16 mouse cellular contexts compared by ENCODE assay signal in genomic region chr1:187077352-187077751, GRCm38 (mm10).
A peak's percentile ranks its signal among the peaks of the same experiment; 100 is the strongest.
DNase-seq lines count a peak whose midpoint lies in the region; ATAC-seq and TF ChIP-seq lines count a peak whose summit lies in the region.
"Had no signal": no experiment of that assay in that cellular context is flagged by ENCODE, and none has a peak within 500 bp of the region (broad histone marks: within the 10 kb centered on the region; RNA-seq: fewer than 3 reads in every experiment).

No protein-coding gene starts in this region.

- H3K27me3 ChIP-seq in forebrain, embryonic 12.5 days, result no peaks in the 10 kb centered on the region
- no peaks in the 10 kb centered on the region for H3K27me3 ChIP-seq in forebrain, embryonic 15.5 days
- no peaks in the 10 kb centered on the region for H3K27me3 ChIP-seq in midbrain, postnatal 0 days (ENCODE audit: insufficient read depth, low read length)
- H3K27me3 ChIP-seq: kidney, embryonic 15.5 days; liver, embryonic 12.5 days had no signal

- peak overlapping the region; percentile 10; the same call in 1 of the 2 replicates for H3K4me2 ChIP-seq in forebrain, embryonic 12.5 days
- no peak overlapping the region for H3K4me2 ChIP-seq in forebrain, embryonic 15.5 days (replicated peaks)
- no peak overlapping the region for H3K4me2 ChIP-seq in midbrain, postnatal 0 days (ENCODE audit: low read depth, low read length, poor library complexity, severe bottlenecking)
- H3K4me2 ChIP-seq: kidney, embryonic 15.5 days; liver, embryonic 12.5 days had no signal

- peak; percentile 61 for DNase-seq in heart, adult 11 months
- no peak for DNase-seq in heart, postnatal 36 days
- peak; percentile 72 for DNase-seq in midbrain, postnatal 0 days (ENCODE audit: low spot score)
- DNase-seq in adrenal gland, postnatal 25 days, result no peak
- no peak for DNase-seq in left cerebral cortex, adult 9 months (ENCODE audit: low spot score in 2 of 2)
- no peak for DNase-seq in right cerebral cortex, postnatal 10 days (ENCODE audit: low spot score in 2 of 2)
- DNase-seq: cerebellum, adult 18-20 months; gastrocnemius, postnatal 10 days; thymus, postnatal 25 days had no signal

- H3K4me3 ChIP-seq in forebrain, embryonic 12.5 days (replicated peaks), result no peak overlapping the region
- no peak overlapping the region for H3K4me3 ChIP-seq in forebrain, embryonic 15.5 days
- H3K4me3 ChIP-seq in midbrain, postnatal 0 days (ENCODE audit: low read depth, low read length), result no peak overlapping the region
- H3K4me3 ChIP-seq: kidney, embryonic 15.5 days; limb, embryonic 10.5 days; liver, embryonic 12.5 days had no signal

- peaks cover 10% of the 10 kb centered on the region for H3K4me1 ChIP-seq in forebrain, embryonic 12.5 days
- peaks cover 12% of the 10 kb centered on the region for H3K4me1 ChIP-seq in forebrain, embryonic 15.5 days
- no peaks in the 10 kb centered on the region for H3K4me1 ChIP-seq in midbrain, postnatal 0 days (ENCODE audit: insufficient read depth, low read length)
- H3K4me1 ChIP-seq: kidney, embryonic 15.5 days; liver, embryonic 12.5 days had no signal

- no peak for TF ChIP-seq CTCF in midbrain, postnatal 0 days (IDR thresholded peaks at IDR 0.05)

- peak overlapping the region; percentile 75 for H3K27ac ChIP-seq in forebrain, embryonic 12.5 days
- H3K27ac ChIP-seq in forebrain, embryonic 15.5 days (replicated peaks), result no peak overlapping the region
- no peak overlapping the region for H3K27ac ChIP-seq in midbrain, postnatal 0 days (ENCODE audit: low read depth, low read length)
- H3K27ac ChIP-seq: kidney, embryonic 15.5 days; limb, embryonic 10.5 days; liver, embryonic 12.5 days had no signal

- peaks cover 5% of the 10 kb centered on the region; the same call in 1 of the 2 replicates for H3K9me3 ChIP-seq in forebrain, embryonic 12.5 days
- H3K9me3 ChIP-seq in forebrain, embryonic 15.5 days, result no peaks in the 10 kb centered on the region
- H3K9me3 ChIP-seq in midbrain, postnatal 0 days (ENCODE audit: low read length), result no peaks in the 10 kb centered on the region
- H3K9me3 ChIP-seq: kidney, embryonic 15.5 days; limb, embryonic 10.5 days; liver, embryonic 12.5 days had no signal

- ATAC-seq in forebrain, embryonic 12.5 days (ENCODE audit: low FRiP score), result peak; percentile 81
- ATAC-seq in forebrain, embryonic 15.5 days (replicated peaks), result 0 out of 2 replicates have a peak, but pooled peaks have one; percentile 16
- ATAC-seq in midbrain, postnatal 0 days (ENCODE audit: low FRiP score), result no peak
- ATAC-seq: inflammation-experienced regulatory T-cells, adult 6 months; liver, embryonic 12.5 days had no signal

- H3K36me3 ChIP-seq in forebrain, embryonic 12.5 days (replicated peaks), result no peaks in the 10 kb centered on the region
- H3K36me3 ChIP-seq in forebrain, embryonic 15.5 days, result no peaks in the 10 kb centered on the region
- H3K36me3 ChIP-seq in midbrain, postnatal 0 days (ENCODE audit: insufficient read depth, low read length), result no peaks in the 10 kb centered on the region
- H3K36me3 ChIP-seq: G1E; kidney, embryonic 15.5 days; limb, embryonic 10.5 days; liver, embryonic 12.5 days had no signal

- H3K9ac ChIP-seq in forebrain, embryonic 12.5 days, result no peak overlapping the region
- H3K9ac ChIP-seq in forebrain, embryonic 15.5 days (replicated peaks), result no peak overlapping the region
- no peak overlapping the region for H3K9ac ChIP-seq in midbrain, postnatal 0 days (replicated peaks; ENCODE audit: low read length, poor library complexity, severe bottlenecking)
- H3K9ac ChIP-seq: kidney, embryonic 15.5 days; liver, embryonic 12.5 days had no signal

- intact Hi-C loops in heart, postnatal 36 days (cut with DNase I), result no loop called here

- WGBS in forebrain, embryonic 12.5 days, result 23% methylated on average over 9 of the region's 9 CpGs
- 18% methylated on average over 9 of the region's 9 CpGs for WGBS in forebrain, embryonic 15.5 days
- WGBS in midbrain, postnatal 0 days, result 52% methylated on average over 9 of the region's 9 CpGs

Comparison
In these comparisons a context has a peak if more than half of its experiments do, and no peak if none do; other contexts are left out.
1. DNase-seq: peak in heart, adult 11 months (single experiment) and midbrain, postnatal 0 days (single experiment); none in heart, postnatal 36 days (0 of 2), adrenal gland, postnatal 25 days (single experiment), left cerebral cortex, adult 9 months (0 of 2) and right cerebral cortex, postnatal 10 days (0 of 2).